Mouse (Mus musculus) heart, adult 11 months (tissue): ENCODE results near the gene Gabpb2.
A peak's percentile ranks its signal among the peaks of the same experiment; 100 is the strongest.

ENCODE experiments used
- DNase-seq: peaks from one replicate; pipeline ENCODE4 v3.0.0; 2022

The Gabpb2 gene

DNA sequence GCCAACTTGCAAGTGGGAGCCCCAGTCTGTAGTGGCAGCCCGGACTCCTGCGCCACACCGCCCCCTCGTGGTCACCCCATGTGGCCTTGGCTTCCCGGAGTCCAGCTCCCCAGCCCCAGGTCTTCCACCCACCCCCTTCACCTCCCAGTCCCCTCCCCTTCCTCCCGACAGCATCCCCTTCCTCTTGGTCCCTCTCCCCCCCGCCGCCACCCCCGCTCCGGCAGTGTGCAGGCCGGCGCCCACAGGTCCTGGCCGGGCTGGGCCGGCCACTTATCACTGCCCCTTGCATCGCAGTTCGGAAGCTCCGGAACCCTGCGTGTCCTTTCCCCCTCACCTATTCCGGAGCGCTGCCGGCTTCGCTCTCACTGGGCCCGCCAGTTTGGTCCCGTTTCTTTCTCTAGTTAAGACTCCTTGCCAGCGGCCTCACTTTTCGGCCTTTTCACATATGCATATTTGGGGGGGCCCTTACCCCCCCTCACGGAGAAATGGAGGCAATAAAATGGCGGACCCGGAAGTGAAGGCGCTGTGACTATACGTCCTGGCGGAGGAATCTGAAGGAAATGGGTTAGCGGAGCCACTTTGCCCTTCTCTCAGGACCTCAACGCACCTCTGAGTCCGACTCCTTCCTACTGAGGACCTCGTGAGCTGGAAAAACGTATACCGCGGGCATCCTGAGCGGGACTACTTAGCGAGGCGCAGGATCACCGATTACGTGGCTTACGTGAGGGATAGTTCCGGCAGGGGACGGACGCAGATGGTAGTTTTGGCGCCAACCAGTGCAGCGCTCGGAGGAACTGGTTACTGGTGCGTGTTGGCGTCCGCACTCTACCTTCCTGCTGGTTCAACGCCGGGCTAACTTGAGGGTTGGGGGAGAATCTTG lies at the start of gene Gabpb2:
Gabpb2 (minus strand) TSS at position 662 of the 880 bp plus-strand sequence.
- DNase-seq: peak; percentile 100

DNA sequence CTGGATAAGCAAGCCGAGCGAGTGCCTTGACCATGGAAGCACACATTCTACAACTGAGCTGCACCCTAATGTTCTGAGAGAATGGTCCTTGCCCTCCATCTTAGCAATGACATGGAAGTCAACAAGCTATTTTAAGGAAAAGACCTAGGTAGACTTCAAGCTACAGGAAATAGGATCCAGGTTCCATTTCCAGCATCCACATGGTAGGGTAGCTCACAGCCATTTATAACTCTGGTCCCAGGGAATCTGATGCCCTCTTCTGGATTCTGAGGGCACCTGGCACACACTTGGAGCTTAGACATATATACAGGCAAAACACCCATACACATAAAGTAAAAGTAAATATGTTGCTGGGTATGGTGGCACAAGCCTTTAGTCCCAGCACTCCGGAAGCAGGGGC lies 48.3 kb upstream of the Gabpb2 start:
- no peak for DNase-seq

DNA sequence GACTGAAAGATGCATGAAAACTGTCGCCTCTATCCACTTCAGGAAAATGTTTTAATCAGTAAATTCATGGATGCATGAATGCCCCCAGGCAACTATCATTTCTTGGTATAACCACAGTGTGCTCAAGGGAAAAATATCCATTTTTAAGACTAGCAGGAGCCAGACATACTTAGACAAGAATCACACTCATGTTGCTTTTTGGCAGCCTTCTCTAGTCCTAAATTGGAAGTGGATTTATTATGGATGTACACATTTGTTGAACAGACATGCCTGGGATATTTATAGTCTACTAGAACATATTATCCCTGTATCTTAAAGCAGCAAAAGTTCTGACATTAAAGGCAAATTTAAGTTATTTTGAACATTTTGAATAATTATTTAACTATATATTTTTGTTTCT lies 47.0 kb upstream of the Gabpb2 start:
- no peak for DNase-seq

DNA sequence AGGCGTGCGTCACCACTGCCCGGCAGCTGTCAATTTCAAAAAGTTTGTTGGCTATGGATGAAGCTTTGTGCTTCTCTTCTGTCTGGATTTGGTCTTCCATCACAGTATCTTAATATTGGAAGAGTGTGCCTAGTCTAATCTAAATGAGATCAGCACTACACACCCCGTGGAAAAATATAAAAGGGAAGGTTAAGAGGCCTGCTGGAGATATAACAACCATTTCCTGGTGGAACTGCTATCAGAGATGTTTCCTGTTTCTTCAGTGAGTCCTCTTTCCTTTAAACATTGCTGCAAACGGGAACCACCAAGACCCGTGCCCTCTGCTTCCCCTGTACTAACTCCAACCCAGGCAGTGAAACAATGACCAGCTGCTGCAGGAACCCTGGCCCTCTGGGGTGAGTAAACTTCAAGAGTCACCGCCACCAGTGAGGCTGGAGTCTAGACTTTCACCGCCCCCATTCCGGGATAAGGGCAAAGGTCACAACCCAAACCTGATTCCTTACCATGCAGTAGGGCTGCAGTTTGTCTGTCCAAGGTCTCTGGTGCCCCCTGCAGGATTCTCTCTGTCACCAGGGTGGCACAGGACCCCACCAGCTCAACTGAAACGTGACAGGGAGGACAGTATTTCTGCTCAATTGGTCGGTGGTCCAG lies 45.5 kb upstream of the Gabpb2 start:
- peak; percentile 97 for DNase-seq

DNA sequence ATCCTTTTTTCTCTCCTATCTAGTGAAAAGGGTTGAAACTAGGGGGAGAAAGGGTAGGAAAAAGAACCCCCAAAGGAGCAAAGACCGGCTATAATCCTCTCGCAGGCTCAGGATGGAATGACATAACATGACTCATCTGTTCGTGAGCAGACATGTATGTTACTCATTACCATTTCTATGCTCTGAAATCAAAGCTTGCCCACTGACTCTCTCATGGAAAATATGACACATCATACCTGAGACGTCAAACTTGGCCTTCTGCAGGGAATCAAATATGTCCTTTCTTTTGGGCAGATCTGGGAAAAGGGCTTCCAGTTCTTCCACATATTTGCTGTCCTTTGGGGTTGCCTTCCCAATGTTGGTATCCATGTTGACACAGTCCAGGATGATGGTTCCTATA lies 44.3 kb upstream of the Gabpb2 start:
- DNase-seq: no peak

DNA sequence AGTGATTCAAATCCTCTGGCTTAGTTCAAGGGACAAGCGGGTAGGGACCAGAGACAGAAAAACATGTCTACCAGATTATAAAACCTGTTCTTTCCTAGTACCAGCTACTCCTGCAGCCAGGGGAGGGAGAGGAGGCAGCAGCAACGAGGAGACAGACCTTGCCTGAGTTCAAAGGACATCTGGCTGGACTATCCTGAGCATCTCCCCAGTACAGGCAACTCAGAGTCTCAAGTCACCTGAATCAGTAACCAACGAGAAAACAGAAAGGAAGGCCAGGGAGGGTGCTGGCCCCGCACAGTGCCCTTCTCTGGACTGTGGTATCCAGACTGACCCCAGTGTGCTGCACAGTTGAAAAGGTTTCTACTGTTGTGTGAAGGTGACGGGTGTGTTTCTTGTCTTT lies 39.2 kb upstream of the Gabpb2 start:
- no peak for DNase-seq

DNA sequence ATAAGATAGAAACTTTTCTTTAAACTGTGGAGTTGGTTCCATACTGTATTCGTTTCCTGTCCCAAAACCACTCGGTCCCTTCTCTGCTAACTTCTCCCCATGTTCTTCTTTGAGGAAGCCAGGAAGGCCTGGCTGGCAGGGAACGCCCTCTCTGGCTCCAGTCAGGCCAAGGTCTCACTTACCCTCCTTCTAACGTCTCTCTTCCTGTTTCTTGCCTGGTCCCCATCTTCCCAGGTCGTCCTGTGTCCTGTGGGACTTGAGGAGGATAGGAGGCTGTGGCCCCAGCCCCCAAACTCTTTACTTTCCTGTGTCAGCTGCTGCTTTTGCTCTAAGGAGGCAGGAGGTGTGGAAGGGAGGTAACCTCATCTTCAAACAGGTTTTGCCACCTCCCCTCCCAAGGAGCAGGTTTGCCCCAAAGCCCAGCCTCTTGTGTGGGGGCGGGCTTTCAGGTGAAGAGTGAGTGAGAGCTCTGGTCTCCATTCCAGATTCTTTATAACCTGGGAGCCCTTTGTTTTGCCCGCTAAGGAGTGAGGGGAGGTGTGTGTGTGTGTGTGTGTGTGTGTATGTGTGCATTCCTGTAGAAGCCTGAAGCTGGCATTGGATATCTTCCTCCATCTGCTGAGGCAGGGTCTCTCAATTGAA lies 33.2 kb upstream of the Gabpb2 start, which contains the start of gene Bnipl:
Bnipl (minus strand) TSS at position 411 of the 642 bp plus-strand sequence.
- DNase-seq: peak; percentile 81

DNA sequence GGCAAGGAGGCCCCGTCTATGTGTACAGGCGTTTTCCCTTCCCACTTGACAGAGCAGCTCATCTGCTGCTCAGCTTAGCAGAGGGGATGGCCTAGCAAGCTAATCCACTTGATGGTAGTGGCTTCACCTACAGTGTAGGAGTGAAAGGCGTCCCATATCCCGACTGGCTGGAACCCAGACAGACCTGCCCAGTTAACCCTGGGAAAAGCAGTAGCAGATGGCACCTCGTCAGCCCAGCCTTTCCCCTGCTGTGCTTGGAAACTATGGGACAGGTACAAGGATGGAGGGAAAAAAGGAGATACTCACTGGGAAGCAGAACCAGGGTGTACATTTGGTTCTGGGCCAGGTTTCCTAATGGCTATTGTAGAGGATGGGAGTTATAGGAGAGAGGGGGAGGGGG lies 32.6 kb upstream of the Gabpb2 start:
- DNase-seq: peak; percentile 82

DNA sequence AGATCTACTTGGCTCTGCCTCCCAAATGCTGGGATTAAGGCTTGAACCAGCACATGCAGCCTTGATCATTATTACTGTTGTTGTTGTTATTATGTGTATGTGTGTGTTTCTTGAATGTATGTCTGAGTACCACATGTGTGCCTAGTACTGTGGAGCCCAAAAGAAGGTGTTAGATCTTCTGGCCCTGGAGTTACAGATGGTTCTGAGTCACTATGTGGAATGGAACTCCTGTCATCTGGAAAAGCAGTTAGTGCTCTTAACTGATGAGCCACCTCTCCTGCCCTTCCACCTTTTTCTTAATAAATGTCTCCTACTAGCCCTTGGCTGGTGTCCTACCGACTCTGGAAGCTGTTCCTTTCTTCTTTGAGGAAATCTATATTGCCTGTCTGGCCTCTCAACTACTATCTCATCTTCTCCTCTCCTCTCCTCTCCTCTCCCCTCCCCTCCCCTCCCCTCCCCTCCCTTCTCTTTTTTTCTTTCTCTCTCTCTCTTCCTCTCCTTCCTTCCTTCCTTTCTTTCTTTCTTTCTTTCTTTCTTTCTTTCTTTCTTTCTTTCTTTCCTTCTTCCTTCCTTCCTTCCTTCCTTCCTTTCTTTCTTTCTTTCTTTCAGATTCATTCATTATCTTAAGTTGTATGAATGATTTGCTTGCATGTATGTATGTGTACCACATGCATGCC lies 30.1 kb upstream of the Gabpb2 start:
- DNase-seq: peak; percentile 82

DNA sequence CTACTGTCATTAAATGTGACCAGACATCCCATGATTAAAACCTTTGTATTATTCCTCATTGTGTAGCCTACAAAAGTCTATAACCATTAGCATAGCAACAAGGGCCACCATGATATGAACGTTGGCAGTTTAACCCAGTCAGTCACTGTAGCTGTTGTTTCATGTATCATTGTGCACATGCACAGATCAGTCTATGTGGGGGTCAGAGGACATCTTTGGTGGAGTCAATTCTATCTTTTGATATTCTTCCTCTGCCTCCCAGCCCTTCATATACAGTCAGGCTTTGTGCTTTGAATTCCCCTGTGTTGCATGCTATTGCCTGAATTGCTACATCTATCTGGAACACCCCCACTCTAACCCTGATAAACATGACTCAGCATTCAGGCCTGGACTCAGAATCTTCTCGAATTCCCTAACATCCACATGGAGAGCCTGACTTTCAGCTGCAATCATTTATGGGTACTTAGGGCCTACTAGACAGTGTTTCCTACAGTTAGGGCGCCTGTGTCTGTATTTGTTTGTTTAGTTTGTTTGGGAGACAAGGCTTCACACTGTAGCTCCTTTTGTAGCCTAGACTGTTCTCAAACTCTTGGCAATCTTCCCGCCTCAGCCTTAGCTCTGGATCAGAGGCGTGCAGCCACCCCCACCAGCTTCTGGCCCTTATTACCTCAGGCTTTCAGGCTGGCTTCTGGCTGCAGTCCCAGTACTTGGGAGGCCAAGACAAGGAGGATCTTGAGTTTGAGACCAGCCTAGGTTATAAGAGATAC lies 28.9 kb upstream of the Gabpb2 start:
- DNase-seq: peak; percentile 91

DNA sequence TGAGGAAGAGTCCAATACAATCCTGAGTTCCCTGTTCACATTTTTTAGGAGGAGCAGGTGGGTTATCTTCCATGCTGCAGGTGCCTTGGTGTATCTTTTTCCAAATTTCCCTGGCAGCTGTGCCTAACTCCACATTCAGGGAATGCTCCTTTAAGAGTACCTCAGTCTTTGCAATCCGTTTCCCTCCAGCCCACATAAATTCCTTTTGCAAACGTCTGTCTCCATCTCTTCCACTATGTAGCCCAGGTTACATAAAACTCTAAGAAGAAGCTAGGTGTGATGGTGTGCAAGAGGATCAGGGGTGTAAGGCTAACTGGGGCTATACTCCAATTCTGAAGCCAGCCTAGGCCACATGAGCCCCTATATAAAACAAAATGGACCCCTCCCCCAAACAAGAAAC lies 25.4 kb upstream of the Gabpb2 start:
- no peak for DNase-seq

DNA sequence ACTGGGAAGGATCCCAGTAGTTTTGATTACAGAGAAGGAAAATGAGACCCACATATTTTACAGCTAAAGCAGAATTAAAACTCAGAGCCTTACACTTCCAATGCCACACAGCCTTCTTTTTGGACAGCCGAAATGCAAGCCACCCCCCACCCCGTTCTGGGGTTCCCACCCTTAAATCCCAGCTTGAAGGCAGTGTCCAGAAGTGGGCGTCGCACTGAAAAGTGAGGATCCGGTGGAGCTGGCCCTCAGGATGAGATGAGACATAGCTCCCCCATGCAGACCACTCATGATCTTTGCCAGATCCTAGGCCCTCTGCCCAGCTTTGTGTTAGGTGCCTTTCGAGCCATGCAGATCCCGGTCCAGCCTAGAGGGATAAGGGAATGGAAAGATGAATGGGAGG lies 23.8 kb upstream of the Gabpb2 start, which contains the start of gene Gm128:
Gm128 (minus strand) TSS at position 101 of the 400 bp plus-strand sequence.
- peak; percentile 87 for DNase-seq

DNA sequence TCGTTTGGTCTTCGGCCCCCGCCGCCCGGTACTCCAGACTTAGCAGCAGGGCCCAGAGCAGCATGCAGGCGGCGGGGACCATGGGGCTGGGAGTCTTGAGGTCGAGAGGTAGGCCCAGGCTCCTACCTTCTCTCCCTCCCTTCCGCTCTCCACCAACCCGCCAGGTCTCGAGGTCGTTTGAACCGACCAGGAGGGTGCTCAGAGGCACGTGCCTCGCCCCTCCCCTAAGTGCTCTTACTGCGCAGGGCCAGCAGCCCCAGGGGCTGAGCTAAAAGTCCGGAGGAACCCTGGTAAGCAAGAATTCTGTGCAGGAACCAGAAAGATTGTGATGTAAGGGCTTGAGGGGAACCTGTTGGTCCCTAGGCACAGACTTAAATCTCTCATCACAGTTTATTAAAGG lies 23.2 kb upstream of the Gabpb2 start:
- peak; percentile 83 for DNase-seq

DNA sequence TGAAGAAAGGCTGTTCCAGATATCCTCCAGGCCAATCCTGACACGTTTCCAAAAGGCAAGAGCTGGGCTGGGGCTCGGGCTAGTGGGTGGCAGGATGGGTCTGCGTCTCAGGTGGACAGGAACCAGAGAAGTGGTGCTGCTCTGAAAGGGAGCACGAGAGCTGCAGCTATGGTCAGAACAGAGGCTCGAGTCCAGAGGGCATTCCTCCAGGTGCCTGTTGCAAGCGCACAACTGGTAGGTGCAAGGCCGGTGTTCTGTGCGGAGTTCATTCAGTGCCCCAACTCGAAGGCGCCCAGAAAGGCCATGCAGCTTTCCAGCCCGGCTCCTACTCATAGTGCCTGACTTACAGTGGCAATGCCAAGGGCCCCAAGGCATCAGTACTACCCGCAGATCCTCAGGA lies 22.3 kb upstream of the Gabpb2 start:
- DNase-seq: no peak

DNA sequence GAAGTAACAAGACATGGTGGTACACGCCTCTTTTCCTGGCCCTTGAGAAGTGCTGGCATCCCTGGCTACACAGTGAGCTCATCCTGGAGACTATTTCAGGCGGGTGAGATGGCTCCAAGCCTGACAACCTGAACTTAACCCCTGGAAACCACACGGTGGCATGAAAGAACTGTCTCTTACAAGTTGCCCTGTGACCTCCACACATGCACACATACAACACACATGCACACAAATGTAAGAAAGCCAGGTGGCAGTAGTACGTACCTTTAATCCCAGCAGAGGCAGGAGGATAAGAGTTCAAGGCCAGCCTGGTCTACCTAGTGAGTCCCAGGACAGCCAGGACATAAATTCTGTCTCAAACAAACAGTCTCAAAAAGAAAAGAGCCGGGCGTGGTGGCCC lies 21.3 kb upstream of the Gabpb2 start:
- DNase-seq: peak; percentile 87

DNA sequence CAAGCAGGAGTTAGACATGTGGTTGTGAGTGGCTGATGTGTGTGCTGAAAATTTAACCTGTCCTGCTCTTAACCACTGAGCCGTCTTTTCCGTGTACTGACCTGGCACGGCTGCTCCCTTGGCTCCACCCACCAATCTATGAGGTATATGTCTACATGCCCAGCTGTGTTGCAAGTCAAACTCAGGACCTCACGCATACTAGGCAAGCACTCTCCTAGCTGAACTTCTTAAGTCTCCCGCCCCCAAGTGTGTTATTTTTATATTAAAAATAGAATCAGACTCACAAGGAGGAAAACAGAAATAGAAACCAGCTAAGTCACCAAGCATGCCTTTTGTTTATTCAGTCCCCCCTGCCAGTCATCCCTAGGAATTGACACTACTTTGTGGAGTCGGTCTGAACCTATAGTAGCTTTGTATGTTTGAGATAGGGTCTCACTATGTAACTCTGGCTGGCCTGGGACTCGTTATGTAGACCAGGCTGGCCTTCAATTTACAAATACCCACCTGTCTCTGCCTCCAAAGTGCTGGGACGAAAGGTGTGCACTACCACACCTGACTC lies 19.9 kb upstream of the Gabpb2 start:
- peak; percentile 88 for DNase-seq

DNA sequence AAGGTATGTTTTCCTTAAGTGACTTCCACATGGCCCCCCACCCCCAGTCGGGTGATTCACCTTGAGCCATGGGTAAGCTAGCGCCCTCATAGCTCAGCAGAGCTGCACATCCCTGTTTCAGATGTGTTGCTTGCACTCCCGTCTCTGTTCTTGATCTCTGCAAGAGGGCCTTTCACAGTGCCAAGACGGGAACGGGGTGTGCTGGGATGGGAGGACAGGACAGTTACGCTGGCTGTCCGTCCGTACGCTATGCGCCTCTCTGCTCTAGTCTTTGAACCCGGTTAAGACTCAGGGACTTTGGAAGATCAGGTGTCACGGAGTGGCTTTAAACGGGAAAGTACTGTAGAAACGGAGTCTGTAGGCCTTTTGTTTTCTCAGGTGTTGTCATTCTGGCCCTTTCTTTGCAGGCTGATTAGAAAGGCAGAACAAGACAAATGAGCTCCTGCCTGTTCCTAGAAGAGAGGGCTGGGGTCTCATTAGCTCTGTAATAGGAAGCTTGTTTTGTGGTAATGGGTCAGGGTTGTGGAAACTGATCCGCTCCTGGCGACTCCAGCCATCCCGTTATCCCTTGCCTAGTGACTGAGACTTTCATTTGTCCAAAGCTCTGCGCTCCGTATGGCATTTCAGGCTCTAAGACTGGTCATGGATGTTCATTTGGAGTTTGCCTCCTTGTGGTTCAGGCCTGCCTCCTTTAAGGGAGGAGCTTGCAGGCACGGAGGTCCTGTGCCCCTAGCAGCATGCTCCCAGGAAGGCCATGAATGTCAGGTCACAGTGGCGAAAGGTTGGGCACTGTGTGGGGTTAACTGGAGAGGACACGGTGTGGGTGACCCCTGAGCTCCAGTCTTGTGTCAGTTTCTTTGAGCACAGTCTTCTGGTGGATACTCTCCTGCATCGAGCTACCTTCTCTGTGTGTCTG lies 17.9 kb upstream of the Gabpb2 start:
- peak; percentile 86 for DNase-seq

DNA sequence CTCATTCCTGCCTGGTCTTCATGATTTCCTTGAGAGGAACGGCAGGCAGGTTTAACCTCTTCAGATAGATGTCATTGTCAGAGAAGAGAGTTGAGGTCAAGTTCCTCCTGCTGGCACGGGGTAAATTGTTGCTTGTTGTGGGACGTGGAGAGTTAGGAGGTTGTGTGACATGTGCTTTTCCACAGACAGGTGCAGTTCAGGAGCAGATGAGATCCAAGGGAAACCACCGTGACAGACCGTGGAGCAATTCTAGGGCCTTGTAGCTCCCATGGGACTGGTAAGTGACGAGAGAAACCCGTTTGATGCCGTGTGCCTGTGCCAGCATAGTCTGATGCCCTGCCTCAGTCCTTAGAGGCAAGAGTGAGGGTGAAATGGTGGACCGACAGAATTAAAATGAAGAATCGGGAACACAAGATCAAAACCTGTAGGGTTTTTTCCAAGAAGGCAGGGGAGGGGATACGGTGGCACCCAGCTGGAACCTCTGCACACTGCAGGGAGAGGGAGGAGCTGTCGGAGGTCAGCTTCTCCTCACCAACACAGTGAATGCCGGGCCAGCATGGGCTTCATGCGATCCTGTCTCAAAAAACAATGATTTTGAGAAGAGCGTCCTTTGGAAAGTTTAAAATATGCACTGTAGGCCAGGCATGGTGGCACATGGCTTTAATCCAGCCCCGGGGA lies 15.7 kb upstream of the Gabpb2 start:
- DNase-seq: peak; percentile 88

DNA sequence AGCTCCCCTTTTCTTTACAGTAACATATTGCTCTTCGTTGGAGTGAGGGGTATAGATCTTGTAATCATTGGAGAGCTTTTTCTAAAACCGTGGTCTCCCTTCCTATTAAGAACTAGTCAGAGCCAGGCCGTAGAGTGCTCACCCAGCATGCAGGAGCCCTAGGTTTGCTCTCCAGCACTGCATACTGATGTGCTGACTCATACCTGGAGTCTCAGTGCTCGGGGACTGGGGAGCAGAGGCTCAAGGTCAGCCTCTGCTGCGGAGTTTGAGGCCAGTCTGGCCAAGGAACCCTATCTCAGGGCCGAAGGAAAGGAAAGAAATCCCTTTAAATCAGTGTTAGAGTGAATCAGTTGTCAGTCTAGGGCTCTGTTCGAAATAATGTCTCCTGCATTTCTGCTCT lies 15.1 kb upstream of the Gabpb2 start:
- DNase-seq: peak; percentile 91
